Mouse (Mus musculus) adrenal gland, postnatal 4 days (tissue): ENCODE results near the gene Spag6. TPM values are rescaled to one million over a fixed set of nuclear protein-coding genes. Genes with fewer than 3 reads are reported as not detected.

Experiments
- DNase-seq, 2 experiments: peaks; one replicate each; pipeline ENCODE4 v3.0.0; 2021 to 2022; ENCODE audit warnings: low spot score in 2 of 2, mixed read lengths in 2 of 2
- total RNA-seq, 2 experiments: library from RNA; stranded (reverse); gene quantifications; 2 replicates each; pipeline ENCODE4 v1.2.3; 2021

The Spag6 gene
- total RNA-seq, 2 experiments from 2014 or later, result 1.2 to 1.4 TPM

DNA sequence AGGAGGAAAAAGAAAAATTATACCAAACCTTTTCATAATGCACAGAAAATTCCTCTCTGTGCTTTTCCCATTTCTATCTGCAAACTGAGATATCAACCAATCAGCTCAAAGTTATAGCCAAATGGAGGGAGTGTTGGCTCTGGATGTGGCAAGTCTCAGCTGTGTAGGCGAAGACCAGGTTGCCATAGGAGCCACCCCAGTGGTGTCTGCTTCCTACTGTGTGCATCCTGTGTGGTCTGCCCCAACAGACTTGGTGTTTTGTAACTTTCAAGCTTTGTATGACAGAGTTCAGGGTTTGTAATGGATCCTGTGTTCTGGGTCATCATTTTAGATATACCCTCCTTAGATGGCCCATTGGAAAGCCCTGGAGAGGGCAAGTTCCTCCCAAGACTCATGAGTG lies 30.6 kb downstream of the Spag6 start:
- no peak for DNase-seq

DNA sequence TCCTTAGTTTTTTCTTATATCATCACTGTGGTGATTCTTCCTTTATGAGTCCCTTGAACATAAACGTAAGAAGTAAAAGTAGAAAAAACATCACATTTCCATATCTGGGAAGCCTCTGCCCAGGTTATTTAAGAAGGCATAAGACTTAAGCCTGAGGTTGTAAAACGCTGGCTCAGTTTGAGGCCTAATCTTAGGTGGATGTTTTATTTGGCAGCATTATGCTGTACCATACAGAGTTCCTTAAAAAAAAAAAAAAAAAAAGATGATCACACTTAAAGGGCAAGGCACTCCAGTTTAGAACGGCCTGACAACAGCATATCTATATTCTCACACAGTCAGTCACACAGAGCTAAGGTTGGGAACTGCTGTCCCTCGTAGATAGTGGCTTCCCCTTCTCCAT lies 32.0 kb downstream of the Spag6 start:
- DNase-seq, result no peak

DNA sequence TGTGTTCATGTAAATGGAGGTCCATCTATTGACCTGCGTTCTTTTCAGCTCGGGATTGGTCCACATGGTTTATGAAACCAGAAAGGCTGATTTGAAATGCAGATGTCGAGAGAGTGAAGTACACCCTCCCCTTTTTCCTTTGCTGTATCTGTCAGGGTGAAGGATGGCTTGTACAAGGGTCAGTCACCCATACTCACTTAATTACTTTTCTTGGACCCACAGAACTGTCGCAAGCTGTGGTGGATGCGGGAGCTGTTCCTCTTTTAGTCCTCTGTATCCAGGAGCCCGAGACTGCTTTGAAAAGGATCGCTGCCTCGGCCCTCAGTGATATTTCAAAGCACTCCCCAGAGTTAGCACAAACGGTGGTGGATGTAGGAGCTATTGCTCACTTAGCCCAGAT lies 37.9 kb downstream of the Spag6 start:
- no peak for DNase-seq

DNA sequence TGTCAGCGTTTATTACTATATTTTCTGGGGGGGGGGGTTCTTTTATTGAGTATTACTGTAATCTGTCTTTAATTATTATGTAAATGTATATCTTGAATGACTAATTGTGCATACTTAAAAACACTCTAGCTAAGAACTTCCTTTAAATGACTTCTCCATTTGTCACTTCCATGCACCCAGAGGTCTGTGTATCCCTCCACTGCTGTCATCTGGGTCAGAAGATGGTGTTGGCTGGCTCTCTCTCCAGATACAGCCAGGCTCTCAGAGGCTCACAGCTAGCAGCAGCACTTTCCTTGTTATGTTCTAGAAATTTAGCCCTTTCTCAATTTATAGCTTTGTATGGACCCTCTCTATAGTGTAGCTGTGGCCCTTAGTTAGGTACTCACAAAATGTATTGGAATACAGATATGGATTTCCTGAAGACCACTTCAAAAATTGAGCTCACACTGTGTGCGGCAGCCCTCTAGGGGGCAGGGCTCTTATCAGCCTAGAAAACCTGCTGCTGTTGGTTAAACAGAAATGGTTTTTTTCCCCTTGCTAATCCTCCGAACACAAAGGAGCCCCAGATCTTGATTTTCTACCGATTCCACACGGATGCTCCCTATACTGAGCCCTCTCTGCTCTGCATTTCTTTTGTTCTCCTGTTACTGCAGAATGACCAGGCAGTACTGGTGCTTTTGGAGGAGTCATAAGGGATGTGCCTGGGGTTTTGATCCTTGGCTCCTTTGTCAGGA lies 40.7 kb downstream of the Spag6 start:
- DNase-seq, result no peak

DNA sequence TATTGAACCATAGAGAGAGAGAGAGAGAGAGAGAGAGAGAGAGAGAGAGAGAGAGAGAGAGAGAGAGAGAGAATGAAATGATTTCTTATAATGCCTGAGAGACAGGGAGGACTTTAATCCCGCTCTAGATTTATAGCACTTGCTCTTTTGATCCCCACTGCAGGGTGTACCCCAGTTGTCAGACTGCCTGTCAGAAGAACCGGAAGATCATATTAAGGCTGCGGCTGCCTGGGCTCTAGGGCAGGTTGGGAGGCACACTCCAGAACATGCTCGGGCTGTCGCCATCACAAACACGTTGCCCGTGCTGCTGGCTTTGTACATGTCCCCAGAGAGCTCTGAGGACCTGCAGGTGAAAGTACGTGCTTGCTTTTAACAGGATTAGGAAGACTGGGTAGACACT lies 43.2 kb downstream of the Spag6 start:
- DNase-seq, result no peak

DNA sequence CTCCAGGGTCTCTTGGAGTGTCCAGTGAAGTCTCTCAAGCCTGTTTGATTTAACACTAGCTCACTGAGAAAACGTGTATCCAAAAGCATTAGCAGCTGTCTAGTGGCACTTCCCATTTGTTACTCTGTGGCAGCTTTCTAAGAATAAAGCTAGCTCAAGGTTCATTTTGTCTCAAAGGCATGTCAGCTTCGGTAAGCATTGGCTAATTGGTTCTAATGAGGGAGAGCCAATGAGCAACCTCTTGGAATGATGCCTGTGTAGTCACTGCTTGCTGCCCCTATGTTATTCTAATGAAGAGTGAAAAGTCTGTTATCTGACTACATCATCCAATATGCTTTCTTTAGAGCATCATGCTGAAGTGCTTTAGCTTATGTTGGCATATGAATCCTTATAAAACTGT lies 45.4 kb downstream of the Spag6 start:
- no peak for DNase-seq

DNA sequence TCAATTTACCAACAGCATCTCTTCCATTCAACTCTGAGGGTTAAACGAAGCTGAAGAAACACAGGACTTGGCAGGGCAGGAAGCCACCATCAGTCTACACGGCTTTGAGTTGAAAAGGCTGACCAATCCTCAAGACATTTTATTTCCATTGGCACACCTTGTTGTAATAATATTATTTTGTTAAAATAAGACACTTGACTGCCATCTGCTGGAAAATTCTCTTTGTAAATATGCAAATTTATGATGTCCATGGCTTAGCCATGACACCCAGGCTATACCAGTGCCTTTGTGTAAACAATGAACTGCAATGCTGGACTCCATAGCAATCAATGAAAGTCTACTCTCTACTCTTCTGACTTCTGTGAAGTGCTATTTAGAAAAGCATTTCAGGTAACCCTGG lies 62.3 kb downstream of the Spag6 start:
- no peak for DNase-seq

DNA sequence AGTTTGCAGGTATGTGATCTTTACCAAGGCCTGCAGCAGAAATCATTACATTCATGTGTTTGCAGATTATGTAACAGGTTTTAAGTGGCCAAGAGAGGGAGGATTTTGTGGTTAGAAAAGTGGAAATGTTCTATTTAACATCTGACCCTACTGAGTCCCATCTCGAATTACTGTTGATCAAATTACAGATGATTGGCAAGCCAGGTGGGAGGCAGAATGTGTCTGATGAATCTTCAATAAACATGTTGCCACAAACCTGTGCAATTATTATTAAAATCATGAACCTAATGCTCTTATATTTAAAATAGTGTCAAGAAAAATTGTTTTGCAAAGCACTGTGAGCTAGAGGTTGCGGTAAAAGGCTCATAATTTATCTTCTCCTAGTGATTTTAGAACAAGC lies 71.0 kb downstream of the Spag6 start:
- no peak for DNase-seq

DNA sequence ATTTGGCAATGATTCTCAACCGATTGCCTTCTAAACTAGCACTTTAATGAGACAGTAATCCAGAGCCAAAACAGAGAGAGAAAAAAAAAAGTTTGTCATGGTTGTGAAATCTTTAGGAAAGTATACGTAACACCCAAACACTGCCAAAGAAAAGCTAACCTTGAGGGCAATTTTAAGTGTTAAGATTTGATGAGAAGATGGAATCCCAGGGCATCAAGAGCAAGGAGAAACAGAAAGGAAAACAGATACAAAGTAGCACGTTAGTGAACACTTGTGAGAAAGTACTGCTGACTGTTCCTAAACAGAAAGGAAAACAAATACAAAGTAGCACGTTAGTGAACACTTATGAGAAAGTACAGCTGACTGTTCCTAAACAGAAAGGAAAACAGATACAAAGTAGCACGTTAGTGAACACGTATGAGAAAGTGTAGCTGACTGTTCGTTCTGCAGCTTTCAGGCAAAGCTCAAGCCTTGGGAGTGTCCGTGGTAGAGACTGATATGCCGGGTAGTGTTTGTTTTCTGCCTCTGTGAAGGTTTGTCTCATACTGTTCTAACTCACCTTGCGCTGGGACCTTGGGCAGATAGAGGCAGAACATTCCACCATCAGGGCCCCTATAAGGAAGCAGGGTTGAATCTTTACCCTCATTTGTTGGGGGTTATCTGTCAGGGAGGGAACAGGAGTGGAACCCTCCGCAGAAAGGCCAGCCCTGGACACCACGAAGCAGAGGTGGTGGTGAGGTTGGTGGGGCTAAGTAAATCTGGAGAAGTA lies 71.8 kb downstream of the Spag6 start:
- peak in 1 of 2 experiments; percentile 8 for DNase-seq

DNA sequence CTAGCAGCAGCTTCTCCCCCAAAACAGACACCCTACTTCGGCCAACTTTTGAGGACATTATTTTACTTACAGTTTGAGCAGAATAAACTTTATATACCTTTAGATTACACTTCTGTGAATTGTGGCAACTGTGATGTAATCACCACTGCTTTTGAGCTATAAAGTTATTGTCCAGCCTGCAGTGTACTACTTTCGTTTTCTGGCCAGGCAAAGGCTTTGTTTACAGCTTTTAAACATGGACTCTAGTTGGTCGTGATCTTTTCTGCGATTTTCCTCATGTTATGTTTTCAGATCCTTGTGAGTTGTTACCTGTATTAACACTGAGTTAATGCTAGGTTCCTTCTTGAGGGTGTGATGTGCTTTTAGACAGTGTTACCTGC lies 72.6 kb downstream of the Spag6 start:
- DNase-seq, result no peak

DNA sequence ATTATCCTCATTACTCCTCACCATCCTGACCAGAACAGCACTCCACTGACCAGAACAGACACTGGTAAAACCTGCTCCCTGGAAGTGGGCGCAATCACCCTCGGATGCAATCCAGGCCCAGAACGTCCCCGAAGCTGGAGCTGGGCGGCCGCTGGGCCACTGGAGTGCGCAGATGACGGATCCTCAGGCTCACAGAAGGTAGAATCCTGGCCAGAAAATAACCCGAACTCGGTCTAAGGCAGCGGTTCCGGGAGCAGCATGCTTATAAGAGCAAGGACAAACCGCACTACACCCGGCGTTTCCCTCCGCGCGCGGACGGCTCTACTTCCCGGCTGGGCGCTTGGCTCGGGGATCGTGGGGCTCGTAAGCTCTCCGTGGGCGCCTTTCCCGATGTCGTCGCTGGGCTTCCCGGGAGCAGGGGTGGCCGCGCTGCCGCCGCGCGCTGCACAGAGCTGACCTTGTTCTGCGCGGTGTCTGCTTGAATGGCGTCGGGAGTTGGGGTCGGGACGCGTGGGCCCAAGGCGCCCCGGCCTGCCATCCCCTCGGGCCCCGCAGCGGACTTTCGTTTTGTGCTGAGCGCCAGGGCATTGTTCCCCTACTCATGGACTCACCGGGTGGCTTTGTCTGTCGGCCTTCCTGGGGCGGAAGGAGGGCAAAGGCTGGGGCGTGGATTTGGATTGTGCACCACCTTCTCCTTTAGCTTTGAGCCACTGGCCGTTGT lies 73.1 kb downstream of the Spag6 start:
- peak; percentile 70 to 82 for DNase-seq

DNA sequence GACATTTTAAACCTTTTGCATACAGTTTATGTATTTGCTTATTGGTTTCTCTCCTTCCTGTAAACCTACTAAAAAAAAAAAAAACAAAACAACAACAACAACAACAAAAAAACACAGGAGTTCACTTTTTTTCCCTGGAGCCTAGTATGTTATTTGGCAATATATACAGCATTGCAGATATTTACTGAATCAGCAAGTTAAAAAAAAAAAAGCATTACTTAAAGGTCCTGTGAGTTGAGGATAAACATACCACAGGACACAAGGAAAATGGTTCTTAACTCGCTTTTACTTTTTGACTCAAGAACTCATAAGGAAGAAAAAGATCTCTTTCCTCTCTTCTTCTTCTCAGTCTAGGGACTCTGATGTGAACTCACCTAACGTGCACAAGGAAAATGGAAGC lies 74.6 kb downstream of the Spag6 start:
- DNase-seq, result no peak

DNA sequence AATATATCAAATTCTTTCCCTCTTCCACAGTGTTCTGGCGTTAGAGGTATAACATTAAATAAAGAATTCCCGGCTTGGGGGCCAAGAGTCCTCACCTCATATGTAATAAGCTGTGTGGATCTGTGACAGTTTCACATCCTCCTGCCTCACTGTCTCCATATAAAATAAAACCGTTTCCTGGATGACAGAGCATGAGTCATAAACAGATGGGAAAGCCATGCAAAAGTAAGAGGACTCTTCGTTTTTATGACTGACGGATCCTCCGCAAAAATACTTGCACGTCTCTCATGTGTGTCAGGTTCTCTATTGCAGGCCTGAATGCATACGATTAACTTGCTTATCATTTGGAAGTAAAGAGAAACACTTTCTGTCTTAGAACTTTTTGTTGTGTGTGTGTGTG lies 78.6 kb downstream of the Spag6 start:
- DNase-seq, result no peak

DNA sequence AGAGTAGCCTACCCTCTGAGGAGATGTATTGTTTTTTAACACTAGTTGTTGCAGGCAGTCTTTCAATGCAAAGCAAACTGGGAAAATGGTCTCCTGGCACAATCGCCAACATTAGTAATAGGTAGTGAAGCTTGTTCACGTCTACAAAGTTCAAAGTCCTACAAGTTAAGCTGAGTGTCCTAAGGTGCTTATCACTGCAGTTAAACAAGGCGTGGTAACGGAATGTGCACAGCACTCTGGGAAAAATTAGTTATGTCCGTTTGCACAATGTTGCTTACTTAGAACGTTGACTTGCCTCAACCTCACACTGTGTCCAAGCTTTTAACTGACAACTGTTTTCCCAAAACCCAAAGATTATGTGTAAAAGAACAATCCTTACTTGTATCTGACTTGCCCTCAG lies 80.5 kb downstream of the Spag6 start:
- DNase-seq, result no peak

DNA sequence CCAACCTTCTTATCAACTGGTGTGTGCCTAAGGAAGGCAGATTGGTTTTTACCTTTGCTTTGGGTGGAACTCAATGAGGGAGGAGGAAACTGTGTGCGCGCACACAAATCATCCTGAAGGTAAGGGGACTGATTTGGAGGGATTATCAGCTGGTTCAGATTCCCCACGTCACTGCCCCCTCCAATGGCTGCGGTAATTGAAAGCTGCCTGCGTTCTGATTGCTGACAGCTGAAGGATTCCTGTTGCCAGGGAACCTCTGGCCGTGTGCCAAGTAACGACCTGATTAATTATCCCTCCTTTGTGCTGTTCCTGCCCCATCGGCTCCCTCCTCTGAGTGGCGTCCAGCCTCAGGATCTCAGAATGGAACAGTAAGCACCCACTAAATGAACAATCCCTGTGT lies 84.4 kb downstream of the Spag6 start:
- no peak for DNase-seq

DNA sequence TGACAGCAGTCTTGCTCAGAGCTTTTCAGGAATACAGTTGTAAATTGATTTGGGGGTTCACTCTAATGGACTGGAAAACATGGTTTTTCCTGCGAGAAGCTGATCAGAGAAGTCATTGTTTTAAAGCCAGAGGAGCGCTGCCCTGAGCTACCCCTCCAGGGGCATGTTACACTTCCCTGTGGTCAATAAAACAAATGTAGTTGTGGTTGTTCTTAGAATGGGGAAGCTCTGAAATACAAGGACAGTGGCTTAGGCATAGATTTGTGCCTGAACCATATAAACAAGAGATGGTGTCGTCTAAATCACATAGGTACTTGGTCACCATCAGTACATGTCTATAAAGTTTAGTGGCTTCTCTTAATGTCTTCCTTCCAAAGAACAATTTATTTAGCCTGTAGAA lies 86.0 kb downstream of the Spag6 start:
- no peak for DNase-seq

DNA sequence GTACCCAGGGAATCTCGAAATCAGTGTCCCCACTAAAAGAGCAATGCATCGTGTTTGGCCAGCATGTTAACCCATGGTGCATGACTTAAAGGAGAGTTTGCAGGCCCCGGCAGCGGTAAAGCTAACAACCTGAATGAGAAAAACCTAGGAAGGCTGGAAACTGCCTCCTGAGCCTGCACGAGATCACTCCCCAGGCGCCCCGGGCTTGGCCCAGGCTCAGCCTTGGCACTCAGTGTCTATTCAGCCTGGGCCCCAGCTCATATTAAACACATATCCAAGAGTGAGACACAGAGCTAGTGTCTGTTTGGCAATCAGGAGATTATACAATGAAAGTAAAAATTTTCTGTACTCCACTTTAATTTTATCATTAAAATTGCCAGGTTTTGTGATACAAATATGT lies 87.5 kb downstream of the Spag6 start:
- no peak for DNase-seq

DNA sequence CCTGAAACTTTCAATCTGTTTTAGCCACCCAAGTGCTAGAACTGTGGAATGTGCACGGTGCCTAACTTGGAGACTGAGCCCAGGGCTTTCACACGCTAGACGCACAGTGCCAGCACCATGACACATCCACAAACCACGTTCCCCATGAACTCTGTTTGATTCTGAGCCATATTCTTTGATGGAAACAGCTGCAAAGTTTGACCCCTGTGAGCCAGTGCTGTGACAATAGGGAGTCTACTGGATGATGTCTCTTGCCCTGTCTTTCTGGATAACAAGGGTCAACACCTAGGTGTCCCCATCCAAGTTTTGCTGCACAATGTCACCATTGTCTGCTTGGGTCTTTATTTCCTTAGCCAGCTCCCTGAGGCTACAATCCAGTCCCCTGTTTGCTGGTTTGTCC lies 100.4 kb downstream of the Spag6 start:
- no peak for DNase-seq

DNA sequence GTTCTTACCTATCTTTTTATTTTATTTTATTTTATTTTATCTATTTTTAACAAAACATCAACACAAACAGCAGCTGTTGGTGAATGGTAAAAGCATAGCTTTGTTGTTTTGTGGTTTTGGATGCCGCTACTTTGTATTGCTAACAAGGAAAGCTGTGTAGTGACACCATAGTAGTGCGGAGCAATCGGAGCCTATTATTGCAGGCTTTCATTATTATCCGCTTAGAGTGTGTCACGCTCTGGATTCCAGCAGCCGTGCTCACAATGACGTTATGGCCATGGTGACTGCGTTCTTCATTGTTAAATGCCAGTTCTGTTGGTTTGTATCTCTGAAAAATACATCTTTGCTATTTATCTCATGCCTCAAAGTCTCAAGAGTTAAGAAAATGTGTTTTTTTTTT lies 103.9 kb downstream of the Spag6 start:
- no peak for DNase-seq

DNA sequence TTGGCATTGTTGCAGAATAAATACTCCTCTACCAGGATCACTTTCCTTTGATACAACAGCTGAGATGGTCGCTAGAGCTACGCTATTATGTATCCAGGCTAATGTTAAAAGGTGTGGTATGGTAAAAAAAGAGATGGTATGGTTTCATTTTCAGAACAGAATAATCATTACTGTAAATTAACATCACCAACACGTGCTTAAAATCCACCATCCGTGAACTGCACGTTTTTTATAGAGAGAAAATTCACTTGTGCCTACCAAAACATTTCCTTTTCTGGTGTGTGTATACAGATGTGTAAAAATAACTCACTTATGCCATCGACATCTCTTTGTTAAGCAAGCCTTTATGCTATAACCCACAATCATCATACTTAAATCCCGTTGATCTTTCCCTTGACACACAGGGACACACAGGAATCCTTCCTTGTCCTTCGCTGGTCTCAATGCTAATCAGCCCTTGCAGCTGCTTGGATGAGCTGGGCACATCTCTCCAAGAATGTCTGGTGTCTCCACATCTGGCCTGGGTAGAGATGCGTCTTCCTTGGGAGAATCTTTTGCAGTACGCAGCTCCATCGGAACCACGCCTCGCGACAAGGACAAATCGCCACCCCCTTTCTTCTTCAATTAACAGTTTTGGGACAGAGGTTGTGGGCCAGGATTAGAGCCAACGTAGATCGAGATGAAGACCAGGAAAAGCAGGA lies 105.6 kb downstream of the Spag6 start:
- no peak for DNase-seq
